Mouse (Mus musculus): ENCODE measurements at regions not wholly inside any gene's neighbourhood (a gene's known extent, or its start where the extent isn't known, plus 50 kb on each side); places are given as distances from the start of the nearest gene placed in this dataset.

- DNase-seq: no peak
Observed at GRCm38 (mm10) chr11:19356151-19356550, 337.4 kb upstream of the Meis1 start.

GRCm38 (mm10) chr11:19369152-19369551 is 350.4 kb upstream of the Meis1 start:
- DNase-seq: no peak

- DNase-seq: no peak
Observed at GRCm38 (mm10) chr11:19373476-19373875, 354.7 kb upstream of the Meis1 start.

GRCm38 (mm10) chr11:19380935-19381334 is 362.1 kb upstream of the Meis1 start:
- no peak for DNase-seq

- no peak for DNase-seq
Observed at GRCm38 (mm10) chr11:19389136-19389535, 370.4 kb upstream of the Meis1 start.

- no peak for DNase-seq
Observed at GRCm38 (mm10) chr11:19392190-19392589, 373.4 kb upstream of the Meis1 start.

GRCm38 (mm10) chr11:19394372-19394771 is 375.6 kb upstream of the Meis1 start:
- no peak for DNase-seq

- DNase-seq: no peak
Observed at GRCm38 (mm10) chr11:19400396-19400795, 381.6 kb upstream of the Meis1 start.

- DNase-seq: no peak
Observed at GRCm38 (mm10) chr11:19420143-19420542, 401.4 kb upstream of the Meis1 start.

GRCm38 (mm10) chr11:19423268-19423667 is 404.5 kb upstream of the Meis1 start:
- DNase-seq: no peak

- DNase-seq: no peak
Observed at GRCm38 (mm10) chr11:19423841-19424815, 405.3 kb upstream of the Meis1 start.

GRCm38 (mm10) chr11:19427559-19427958 is 408.8 kb upstream of the Meis1 start:
- no peak for DNase-seq

- no peak for DNase-seq
Observed at GRCm38 (mm10) chr11:19433680-19434619, 415.2 kb upstream of the Meis1 start.

- no peak for DNase-seq
Observed at GRCm38 (mm10) chr11:19438385-19438784, 419.6 kb upstream of the Meis1 start.

- no peak for DNase-seq
Observed at GRCm38 (mm10) chr11:19441936-19442335, 423.2 kb upstream of the Meis1 start.

- peak; percentile 33 for DNase-seq
Observed at GRCm38 (mm10) chr11:19455391-19456290, 436.9 kb upstream of the Meis1 start.

- DNase-seq: no peak
Observed at GRCm38 (mm10) chr11:19456577-19456976, 437.8 kb upstream of the Meis1 start.

GRCm38 (mm10) chr11:19463730-19464358 is 445.1 kb upstream of the Meis1 start:
- peak; percentile 21 for DNase-seq

GRCm38 (mm10) chr11:19468373-19468772 is 449.6 kb upstream of the Meis1 start:
- DNase-seq: no peak

- no peak for DNase-seq
Observed at GRCm38 (mm10) chr11:19468803-19469202, 450.0 kb upstream of the Meis1 start.

GRCm38 (mm10) chr11:19470648-19471341 is 452.0 kb upstream of the Meis1 start:
- no peak for DNase-seq

Measured in retina, postnatal 1 day (tissue).